Mouse (Mus musculus) midbrain, embryonic 11.5 days (tissue): ENCODE results near the gene Gm4559. TPM values are rescaled to one million over a fixed set of nuclear protein-coding genes. Genes with fewer than 3 reads are reported as not detected.
"Not testable (repeated sequence)": the region's sequence is repeated elsewhere in the genome, so short reads cannot be mapped to it uniquely, and the experiment has no call there.

ENCODE experiments used
- ATAC-seq: fragments of 200-750 bp; cut with Nextera tagmentation; 2 replicates; pipeline ENCODE4 v1.8.0; 2017; ENCODE audit warnings: moderate TSS enrichment, moderate library complexity; ENCODE audit not compliant: low FRiP score
- DNase-seq: peaks from one replicate; pipeline ENCODE4 v3.0.0; 2015; ENCODE audit warnings: low spot score; ENCODE audit errors: missing footprints
- H3K27ac ChIP-seq: fragments of 300-500 bp; sonication (generic); 2 replicates; pipeline ENCODE4 v1.5.1; 2014; ENCODE audit warnings: low read depth, low read length
- H3K27me3 ChIP-seq: fragments of 300-500 bp; sonication (generic); 2 replicates; pipeline ENCODE4 v1.6.1; 2014; ENCODE audit warnings: mild to moderate bottlenecking, low read length, moderate library complexity, mixed read lengths; ENCODE audit not compliant: control insufficient read depth, insufficient read depth
- H3K36me3 ChIP-seq: fragments of 300-500 bp; sonication (generic); 2 replicates; pipeline ENCODE4 v1.6.1; 2014; ENCODE audit warnings: mild to moderate bottlenecking, low read length, moderate library complexity, mixed read lengths; ENCODE audit not compliant: control insufficient read depth, insufficient read depth
- H3K4me1 ChIP-seq: fragments of 300-500 bp; sonication (generic); 2 replicates; pipeline ENCODE4 v1.6.1; 2014; ENCODE audit warnings: low read length; ENCODE audit not compliant: control insufficient read depth, insufficient read depth
- H3K4me2 ChIP-seq: fragments of 300-500 bp; sonication (generic); 2 replicates; pipeline ENCODE4 v1.6.1; 2014; ENCODE audit warnings: mild to moderate bottlenecking, moderate library complexity
- H3K4me3 ChIP-seq: fragments of 300-500 bp; sonication (generic); 2 replicates; pipeline ENCODE4 v1.5.1; 2014; ENCODE audit warnings: low read depth, low read length
- H3K9ac ChIP-seq: fragments of 300-500 bp; sonication (generic); 2 replicates; pipeline ENCODE4 v1.6.1; 2014; ENCODE audit warnings: low read length
- H3K9me3 ChIP-seq: fragments of 300-500 bp; sonication (generic); 2 replicates; pipeline ENCODE4 v1.6.1; 2016; ENCODE audit warnings: low read length; ENCODE audit not compliant: control insufficient read depth
- WGBS: fragments of 180-500 bp; shearing (Covaris S2); extraction: QIAGEN DNeasy Blood & Tissue Kit; methylation state at CpG from one replicate; pipeline ENCODE4 v1.1.7; 2014; 5-methylcytosine and 5-hydroxymethylcytosine counted together
- polyA plus RNA-seq: library from polyadenylated mRNA; unstranded; fragments of >200 nt; fragmentation: Nextera tagmentation; extraction: Ambion mirVana; gene quantifications from 2 replicates; pipeline ENCODE4 v1.2.1, GENCODE M21; 2014

Gm4559 gene
- polyA plus RNA-seq: not detected in 2 replicates

DNA sequence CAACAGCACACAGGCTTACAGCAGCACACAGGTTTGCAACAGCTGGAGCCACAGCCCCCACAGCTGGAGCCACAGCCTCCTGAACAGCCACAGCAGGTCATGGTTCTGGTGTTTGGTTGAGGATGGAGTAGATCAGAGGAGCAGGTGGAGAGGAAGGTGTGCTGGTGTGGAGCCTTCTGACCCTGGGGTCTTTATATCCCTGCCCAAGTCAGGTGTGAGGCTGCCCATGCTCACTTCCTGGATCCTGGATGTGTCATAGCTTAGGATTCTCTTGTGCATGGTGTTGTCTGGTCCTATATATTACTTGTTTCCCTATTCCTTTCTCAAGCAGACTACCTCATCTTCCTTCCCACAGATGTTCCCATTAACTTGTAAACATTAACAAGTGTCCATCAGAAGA, at the start of gene Gm4559:
Gene Gm4559 (minus strand): TSS at position 101 of the 400 bp plus-strand sequence.
- H3K27ac ChIP-seq, H3K27me3 ChIP-seq, ATAC-seq, H3K4me1 ChIP-seq, H3K36me3 ChIP-seq, H3K9me3 ChIP-seq, H3K4me2 ChIP-seq, H3K9ac ChIP-seq, DNase-seq, H3K4me3 ChIP-seq: not testable (repeated sequence)

DNA sequence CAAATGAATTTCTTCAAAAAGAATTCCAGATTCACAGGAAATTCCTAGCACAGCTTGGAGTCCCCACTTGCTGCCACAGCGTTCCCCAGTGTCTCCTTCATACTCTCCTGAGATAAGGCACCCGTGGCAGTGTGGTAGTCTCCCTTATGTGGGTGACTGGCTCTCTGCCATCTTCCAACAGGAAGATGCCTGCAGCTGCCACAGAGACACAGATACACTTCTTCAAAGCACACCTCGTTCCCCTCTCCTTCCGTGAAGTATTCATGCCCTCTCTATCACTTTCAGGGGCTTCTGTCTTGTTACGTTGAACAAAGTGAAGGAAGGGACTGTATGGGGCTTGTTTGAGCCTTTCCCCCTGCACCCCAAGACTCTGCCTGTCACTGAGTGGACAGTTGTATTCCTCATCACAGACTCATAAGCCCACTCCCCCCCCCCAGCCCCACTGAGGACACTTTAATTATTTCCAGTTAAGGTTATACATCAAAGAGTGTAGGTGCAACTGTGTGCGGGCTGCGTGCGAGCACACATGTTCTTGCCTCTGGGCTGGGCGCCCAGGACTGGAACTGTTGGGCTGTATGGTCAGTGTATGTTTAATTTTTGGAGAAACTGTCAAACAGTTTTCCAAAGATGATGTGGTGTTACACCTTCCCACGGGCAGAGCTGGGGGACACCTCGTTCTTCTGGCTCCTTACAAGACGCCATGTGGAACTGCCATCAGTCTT, 49.4 kb upstream of the Gm4559 start:
- DNase-seq (peak; percentile 67), ATAC-seq (no peak)
- WGBS: 89% methylated on average over 12 of the region's 12 CpGs
- Histone ChIP-seq H3K4me1 (no peaks in the 10 kb centered on the region), H3K9me3 (no peaks in the 10 kb centered on the region), H3K4me2 (no peak overlapping the region), H3K36me3 (no peaks in the 10 kb centered on the region), H3K9ac (no peak overlapping the region), H3K27me3 (no peaks in the 10 kb centered on the region), H3K27ac (no peak overlapping the region), H3K4me3 (no peak overlapping the region)

DNA sequence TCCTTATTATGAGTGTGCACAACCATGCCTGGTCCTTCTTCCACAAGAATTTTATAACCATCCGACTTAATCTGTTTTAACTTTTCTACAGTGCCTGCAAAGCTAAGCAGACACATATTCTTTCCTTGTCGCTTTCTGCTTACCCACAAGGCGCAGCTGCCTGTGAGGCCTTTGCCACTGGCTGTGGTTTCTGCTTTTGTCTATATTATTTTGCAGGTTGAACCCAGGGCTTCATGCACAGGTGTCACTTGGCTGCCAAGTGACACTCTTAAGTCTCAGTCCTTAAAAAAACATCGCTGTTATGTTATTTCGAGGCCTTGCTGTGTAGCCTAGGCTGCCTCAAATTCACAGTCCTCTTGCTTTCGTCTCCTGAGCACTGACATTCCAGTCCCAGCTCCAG, 48.5 kb upstream of the Gm4559 start:
- Histone ChIP-seq H3K4me1 (no peaks in the 10 kb centered on the region), H3K27ac (no peak overlapping the region), H3K4me3 (no peak overlapping the region), H3K9me3 (no peaks in the 10 kb centered on the region), H3K27me3 (no peaks in the 10 kb centered on the region), H3K9ac (no peak overlapping the region), H3K36me3 (no peaks in the 10 kb centered on the region), H3K4me2 (no peak overlapping the region)
- 86% methylated on average over 6 of the region's 6 CpGs for WGBS
- DNase-seq: no peak
- no peak for ATAC-seq

DNA sequence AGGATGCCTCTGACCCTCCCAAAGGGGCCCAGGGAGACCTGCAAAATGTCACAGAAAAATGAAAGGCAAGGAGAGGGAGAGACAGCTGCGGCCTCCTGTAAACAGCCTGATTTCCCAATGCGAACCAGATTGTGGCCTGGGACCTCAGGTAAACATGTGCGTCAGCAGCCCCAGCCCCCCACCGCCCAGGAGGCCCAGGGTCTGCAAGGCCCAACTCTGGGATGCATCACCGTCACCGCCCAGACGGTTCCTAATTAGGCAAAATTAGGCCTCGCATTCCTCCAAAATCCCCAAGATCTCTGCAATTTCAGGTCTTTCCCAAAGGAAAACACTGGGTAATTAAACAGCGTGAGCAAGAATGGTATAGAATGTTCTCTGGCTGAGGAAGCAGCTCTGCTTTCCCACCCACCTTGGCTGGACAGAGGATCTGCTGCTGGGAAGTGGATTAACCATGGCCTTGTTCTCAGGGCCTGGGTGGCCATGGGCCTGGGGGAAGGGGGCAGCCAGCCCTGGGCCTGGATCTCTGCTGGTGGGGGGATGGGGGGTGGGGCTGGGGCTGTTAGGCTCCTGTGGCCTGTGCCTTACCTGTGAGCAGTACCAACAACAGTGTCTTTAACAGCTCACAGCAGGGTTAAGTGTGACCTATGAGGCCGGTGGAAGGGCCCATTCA, 47.6 kb upstream of the Gm4559 start:
- H3K27ac ChIP-seq: not testable (repeated sequence)
- 54% methylated on average over 4 of the region's 10 CpGs for WGBS

DNA sequence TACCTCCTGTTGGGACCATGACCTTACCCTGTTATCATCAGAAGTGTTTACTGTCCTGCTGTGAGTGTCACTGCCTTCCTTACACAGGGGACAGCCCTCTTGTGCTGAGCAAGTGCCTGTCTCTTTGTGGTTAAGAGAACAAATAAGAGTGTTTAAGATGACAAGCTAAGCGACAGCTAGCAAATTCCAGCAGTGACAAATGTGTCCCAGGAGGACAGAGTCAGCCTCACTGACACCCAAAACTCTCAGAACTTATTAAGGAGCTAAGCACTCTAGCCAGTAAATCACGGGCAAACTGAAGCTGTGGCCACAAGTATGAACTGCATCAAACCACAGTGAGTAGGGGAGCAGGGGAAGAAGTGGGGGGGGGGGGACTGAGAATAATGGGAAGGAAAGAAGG, 46.7 kb upstream of the Gm4559 start:
- H3K4me1 ChIP-seq: no peaks in the 10 kb centered on the region
- H3K27ac ChIP-seq: no peak overlapping the region
- no peaks in the 10 kb centered on the region for H3K36me3 ChIP-seq
- no peaks in the 10 kb centered on the region for H3K9me3 ChIP-seq
- H3K4me3 ChIP-seq: no peak overlapping the region
- DNase-seq (peak; percentile 82), ATAC-seq (no peak)
- H3K4me2 ChIP-seq: no peak overlapping the region
- no peaks in the 10 kb centered on the region for H3K27me3 ChIP-seq
- H3K9ac ChIP-seq: no peak overlapping the region
- WGBS: 40% methylated on average over 2 of the region's 2 CpGs

More for the DNA sequence above, 47.6 kb upstream of the Gm4559 start:
- not testable (repeated sequence) for H3K4me3 ChIP-seq, ATAC-seq, H3K27me3 ChIP-seq, H3K9me3 ChIP-seq, H3K4me2 ChIP-seq, H3K36me3 ChIP-seq, DNase-seq, H3K9ac ChIP-seq, H3K4me1 ChIP-seq

DNA sequence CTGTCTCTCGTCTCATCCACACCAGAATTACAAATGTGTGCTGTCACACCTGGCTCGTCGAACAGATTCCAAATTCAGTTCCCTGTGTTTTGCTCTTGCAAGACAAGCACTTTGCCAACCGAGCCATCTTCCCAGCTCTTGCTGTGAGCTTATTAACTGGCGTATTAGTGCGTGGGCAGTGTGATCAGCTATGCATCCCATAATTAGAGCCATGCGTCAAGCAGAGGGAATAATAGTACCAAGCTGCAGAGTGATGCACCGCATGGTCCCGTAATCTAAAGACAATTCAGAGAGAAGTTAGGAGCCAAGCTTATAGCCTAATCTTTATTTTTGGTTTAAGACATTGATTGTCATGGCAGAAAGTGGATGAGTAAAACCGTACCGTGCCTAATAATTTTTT, 45.0 kb upstream of the Gm4559 start:
- WGBS: 90% methylated on average over 11 of the region's 11 CpGs
- no peaks in the 10 kb centered on the region for H3K36me3 ChIP-seq

DNA sequence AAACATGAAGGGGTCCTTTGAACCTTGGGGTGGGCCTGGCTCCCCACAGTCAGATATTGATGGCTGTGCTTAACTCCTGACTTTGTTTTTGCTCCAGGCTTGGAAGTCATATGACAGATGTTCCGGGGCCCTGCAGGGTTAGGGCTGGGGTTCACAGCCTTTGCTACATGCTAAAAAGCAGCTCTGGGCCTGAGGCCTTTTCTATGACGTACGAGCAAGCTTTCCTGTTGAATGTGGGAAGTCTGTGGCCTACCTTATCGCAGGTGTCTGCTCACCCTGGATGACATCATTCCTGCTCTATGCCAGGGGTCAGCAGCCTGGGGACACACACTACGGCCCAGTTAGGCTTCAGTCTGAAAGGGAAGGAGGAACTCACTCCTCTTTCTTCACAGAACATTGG, 43.1 kb upstream of the Gm4559 start:
- Histone ChIP-seq H3K36me3 (no peaks in the 10 kb centered on the region), H3K4me1 (0 out of 2 replicates have a peak, but pooled peaks cover 6% of the 10 kb centered on the region), H3K4me2 (no peak overlapping the region), H3K27me3 (no peaks in the 10 kb centered on the region), H3K9ac (no peak overlapping the region), H3K9me3 (no peaks in the 10 kb centered on the region), H3K4me3 (no peak overlapping the region), H3K27ac (no peak overlapping the region)
- WGBS: 80% methylated on average over 5 of the region's 5 CpGs
- DNase-seq (peak; percentile 67), ATAC-seq (no peak)

More for the DNA sequence above, 45.0 kb upstream of the Gm4559 start:
- no peak overlapping the region for H3K4me3 ChIP-seq
- no peaks in the 10 kb centered on the region for H3K9me3 ChIP-seq
- H3K4me2 ChIP-seq: no peak overlapping the region
- 0 out of 2 replicates have a peak, but pooled peaks cover 6% of the 10 kb centered on the region for H3K4me1 ChIP-seq
- no peak overlapping the region for H3K9ac ChIP-seq
- H3K27ac ChIP-seq: no peak overlapping the region
- ATAC-seq (no peak), DNase-seq (peak; percentile 59)
- no peaks in the 10 kb centered on the region for H3K27me3 ChIP-seq

DNA sequence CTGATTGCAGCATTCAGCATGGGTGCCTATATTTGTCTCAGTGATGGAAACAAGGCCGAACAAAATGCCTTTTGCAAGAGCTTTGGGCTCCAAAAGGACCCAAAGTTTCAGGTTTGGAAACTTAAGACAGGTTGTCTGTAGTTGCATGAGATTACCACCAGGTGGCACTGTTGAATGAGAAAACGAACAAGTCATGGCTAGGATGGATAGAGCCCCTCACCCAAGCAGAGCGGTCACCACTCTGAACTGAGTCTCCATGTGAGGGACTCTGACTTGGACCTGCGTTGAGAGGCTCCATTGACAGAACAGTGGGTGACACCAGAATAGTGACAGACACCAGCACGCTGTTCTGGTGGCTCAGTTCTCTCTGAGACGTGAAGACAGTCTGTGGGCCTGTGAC, 42.4 kb upstream of the Gm4559 start:
- no peak overlapping the region for H3K4me3 ChIP-seq
- DNase-seq (peak; percentile 92), ATAC-seq (0 out of 2 replicates have a peak, but pooled peaks have one; percentile 54)
- no peaks in the 10 kb centered on the region for H3K36me3 ChIP-seq
- no peak overlapping the region for H3K4me2 ChIP-seq
- WGBS: 51% methylated on average over 6 of the region's 6 CpGs
- H3K27ac ChIP-seq: no peak overlapping the region
- H3K9me3 ChIP-seq: no peaks in the 10 kb centered on the region
- H3K9ac ChIP-seq: no peak overlapping the region
- H3K27me3 ChIP-seq: no peaks in the 10 kb centered on the region
- H3K4me1 ChIP-seq: 0 out of 2 replicates have a peak, but pooled peaks cover 6% of the 10 kb centered on the region

DNA sequence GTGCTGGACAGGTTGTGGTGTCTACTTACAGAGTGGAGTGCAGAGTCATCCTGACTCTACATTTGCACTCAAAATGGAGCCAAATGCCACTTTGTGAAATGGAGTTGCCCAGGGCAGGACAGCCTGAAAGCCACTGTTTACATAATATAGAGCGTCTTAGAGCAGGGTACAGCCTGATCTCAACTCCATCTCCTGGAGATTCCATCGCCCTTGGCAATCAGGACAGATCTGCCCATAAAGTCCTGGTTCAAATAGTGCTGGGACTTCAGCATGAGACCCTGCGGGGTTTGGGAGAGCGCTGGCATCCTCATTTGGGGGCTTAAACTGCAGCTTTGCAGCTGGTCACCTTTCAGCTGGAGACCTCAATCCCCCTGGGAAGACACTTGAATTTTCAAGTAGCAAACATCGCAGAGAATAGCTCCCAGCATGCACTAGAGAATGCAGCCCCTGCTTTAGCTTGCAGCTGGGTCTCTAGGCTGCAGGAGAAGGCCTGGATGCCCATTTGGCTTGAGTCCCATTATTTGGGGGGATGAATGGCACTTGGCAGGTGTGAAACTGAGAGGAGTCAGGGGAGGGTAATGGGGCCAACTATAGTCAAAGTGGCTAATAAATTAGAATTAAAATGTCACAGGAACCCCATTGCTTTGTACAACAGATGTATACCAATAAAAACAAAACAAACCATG, 40.6 kb upstream of the Gm4559 start:
- Histone ChIP-seq H3K9me3 (no peaks in the 10 kb centered on the region), H3K4me2 (no peak overlapping the region), H3K27me3 (no peaks in the 10 kb centered on the region), H3K4me1 (0 out of 2 replicates have a peak, but pooled peaks cover 6% of the 10 kb centered on the region), H3K36me3 (no peaks in the 10 kb centered on the region), H3K4me3 (no peak overlapping the region), H3K9ac (no peak overlapping the region; the same call in 1 of the 2 replicates), H3K27ac (no peak overlapping the region)
- ATAC-seq (no peak), DNase-seq (peak; percentile 79)
- whole genome bisulfite sequencing: 50% methylated on average over 5 of the region's 5 CpGs
